Mouse (Mus musculus): ENCODE results near the gene Aspa.

Gene Aspa

DNA sequence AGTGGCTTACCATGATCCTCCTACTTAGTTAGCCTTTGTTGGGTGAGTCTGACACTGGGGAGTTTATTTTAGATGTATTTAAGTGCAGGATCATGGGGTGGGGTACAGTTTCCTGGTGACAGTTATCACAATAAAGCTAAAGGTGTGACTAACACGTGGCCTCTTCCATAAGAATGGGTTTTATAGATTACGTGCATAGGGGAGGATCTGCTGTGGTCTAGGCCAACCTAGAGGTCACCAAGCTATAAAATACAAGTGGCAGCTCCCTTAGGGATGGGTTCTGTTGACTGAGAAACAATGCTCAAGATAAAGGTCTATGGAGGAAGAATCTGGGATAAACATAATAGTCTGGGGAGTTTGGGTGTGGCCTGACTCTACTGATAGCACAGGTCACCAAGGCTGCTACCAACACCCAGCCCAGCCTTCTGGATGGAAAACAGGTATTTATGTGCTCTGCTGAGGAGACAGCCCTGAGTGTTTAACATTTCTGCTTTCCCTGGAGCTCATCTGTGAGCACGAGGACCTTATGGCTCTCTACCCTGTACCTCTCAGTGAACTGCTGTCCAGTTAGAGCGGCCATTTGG lies 71.9 kb downstream of the Aspa start:
- no peak for DNase-seq (ENCODE audit: low spot score in 2 of 2)
